Mouse (Mus musculus) right cerebral cortex, adult 18-20 months (tissue): Measurements from ENCODE around the gene Espl1.

Experiments used
- DNase-seq: peaks from one replicate; pipeline ENCODE4 v3.0.0; 2022; ENCODE audit warnings: mixed read lengths

Espl1 gene

DNA sequence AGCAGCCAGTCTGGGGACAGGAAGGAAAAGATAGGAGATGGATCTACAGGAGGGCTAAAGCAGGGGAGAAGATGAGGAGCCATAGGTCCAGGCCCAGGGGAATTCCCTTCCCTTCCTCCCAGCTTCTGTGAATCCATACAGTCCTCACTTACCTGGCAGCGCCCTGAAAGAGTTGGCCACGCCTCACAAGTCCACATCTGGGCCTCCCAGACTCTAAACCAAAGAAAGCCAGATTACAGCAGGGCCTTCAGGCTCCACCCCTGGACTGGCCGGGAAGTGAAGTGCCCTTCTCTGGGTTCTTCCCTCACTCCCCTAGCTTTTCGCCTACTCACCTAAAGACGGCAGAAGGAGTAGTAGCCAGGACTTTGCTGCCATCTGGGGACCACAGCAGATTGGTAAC lies 43.5 kb downstream of the Espl1 start:
- no peak for DNase-seq

- no peak for DNase-seq
Observed at GRCm38 (mm10) chr15:102341580-102341979, 45.5 kb downstream of the Espl1 start.

DNA sequence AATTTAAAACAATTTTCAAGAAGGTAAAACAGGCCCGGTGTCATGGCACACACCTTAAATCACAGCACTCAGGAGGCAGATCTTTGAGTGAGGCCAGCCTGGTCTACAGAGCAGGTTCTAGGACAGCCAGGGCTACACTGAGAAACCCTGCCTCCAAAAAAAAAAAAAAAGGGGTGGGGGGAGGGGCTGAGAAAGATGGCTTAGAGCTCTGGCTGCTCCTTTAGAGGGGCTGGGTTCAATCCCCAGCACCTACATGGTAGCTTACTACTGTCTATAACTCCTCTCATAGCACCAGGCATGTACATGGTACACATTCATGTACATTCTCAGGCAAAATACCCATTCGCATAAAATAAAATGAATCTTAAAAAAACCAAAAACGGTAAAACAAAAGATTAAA lies 48.4 kb downstream of the Espl1 start:
- DNase-seq = no peak

DNA sequence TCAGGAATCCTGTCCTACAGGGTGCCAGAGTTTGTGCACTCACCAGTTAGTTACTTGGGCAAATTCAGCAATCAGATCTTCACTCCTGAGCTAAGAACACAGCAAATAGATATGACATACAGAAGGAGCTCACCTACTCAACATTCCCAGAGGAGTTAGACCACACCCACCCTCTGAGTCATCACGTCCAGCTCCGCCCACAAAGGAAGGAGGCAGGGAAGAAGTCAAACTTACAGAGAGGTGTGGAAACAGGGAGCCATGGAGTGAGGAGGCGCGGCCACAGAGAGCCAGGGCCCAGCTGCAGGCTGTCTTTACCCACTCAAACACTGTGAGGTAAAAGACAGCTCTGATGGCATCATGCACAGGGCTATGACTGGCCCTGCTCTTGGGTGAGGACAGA lies 50.4 kb downstream of the Espl1 start:
- no peak for DNase-seq

GRCm38 (mm10) chr15:102350138-102350941 lies 54.3 kb downstream of the Espl1 start, which contains the start of gene Aaas:
Gene Aaas (minus strand): TSS chr15:102350771.
- DNase-seq = peak; percentile 94

DNA sequence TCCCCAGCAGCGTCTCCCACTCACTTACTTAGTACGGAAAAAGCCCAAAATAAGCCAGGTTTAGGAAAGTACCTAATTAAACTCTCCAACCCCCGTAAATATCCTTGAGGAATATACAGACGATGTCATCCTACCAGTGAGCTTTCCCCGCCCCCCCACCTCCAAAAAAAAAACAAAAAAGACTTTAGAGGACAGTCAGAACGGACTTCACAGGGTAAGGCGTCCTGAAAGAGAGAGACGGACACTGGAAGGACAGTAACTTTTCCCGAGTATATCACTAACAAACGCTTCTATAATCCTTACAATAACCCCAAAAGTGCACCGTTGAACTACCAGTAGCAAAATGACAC lies 54.9 kb downstream of the Espl1 start:
- no peak for DNase-seq

DNA sequence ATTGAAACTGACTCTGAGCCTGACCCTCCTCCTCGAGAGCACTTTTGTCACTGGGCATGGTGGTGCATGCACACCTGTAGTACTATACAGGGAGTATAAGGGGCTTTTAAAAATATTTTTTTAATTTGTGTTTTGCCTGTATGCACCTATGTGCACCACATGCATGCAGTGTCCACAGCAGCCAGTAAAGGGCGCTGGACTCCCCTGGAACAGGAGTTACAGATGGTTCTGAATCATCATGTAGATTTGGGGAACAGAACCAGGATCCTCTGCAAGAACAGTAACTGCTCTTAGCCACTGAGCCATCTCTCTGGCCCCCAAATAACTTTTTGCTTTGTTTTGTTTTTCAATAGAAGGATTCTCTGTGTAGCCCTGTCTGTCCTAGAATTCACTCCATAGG lies 56.1 kb downstream of the Espl1 start:
- DNase-seq = no peak

DNA sequence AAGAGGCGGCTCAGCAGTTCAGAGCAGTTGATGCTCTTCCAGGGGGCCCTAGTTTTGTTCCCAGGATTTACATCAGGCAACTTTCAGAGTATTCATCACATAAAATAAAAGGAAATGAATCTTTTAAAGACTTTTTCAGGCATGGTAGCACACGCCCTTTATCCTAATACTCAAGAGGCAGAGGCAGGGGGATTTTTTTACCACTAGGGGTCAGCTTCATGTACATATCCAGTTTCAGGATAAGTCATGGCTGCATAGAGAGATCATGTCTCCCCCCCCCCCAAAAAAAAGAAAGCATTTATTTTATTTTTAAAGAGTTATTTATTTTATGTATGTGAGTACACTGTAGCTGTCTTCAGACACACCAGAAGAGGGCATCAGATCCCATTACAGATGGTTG lies 57.9 kb downstream of the Espl1 start:
- DNase-seq = no peak

DNA sequence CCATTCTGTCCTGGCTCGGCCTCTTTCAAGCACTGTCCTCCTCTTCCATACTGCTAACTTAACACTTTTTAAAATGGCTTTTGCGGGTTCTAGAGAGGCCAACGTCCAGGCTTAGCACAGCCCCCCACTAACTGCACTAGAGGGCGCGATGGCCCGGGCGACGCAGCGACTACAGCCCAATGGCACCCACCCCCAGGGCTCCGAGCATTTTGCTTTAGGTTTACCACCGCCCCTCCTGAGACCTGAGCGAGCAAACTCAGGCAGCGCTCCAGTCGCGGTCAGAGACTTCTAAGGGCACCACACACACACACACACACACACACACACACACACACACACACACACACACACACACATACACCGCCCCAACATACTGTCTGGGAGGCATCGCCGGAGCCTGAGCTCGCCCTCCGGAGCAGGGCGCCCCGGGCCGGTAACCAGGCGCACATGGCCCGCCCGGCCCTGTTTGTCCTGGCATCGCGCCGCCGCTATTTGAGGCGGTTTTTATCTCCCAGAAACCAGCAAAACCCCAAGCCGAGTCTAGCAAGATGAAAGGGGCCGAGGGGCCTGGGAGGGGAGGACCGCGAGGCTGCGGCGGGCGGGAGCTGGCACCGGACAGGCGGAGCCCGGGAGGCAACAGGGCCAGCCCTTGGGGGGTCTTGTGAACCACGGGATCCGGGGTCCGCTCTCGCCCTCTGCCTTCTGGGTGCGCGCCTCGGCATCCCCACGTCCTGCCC lies 59.2 kb downstream of the Espl1 start:
- peak; percentile 26 for DNase-seq

DNA sequence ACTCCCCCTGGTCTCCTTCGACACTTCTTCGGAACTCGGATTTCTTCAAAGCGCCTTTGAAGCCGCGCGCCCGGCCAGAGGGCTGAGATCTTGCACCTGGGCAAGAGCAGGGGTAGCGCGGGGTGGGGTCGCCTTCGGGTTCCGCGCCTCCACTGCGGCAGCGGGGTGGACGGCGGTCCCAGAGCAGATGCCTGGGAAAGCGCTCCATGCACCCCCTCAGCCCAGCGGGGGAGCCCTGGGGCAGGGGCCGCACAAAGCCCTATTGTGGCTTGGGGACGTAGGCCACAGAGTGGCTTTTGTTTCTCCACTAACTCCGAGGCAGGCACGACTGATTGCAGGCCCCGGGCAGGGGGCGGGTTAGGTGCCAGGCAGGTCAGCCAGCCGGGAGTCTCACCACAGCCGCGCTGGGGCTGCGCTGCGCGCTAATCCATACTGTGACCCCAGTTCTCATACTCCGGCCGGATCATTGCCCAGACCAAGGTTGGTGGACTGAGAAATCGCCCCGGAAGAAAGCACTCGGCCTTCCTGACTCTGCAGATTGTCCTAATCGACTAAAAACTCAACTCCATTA lies 59.9 kb downstream of the Espl1 start:
- peak; percentile 48 for DNase-seq

- no peak for DNase-seq
Observed at GRCm38 (mm10) chr15:102356501-102357325, 60.6 kb downstream of the Espl1 start.

- DNase-seq = no peak
Observed at GRCm38 (mm10) chr15:102358126-102358525, 62.1 kb downstream of the Espl1 start.

DNA sequence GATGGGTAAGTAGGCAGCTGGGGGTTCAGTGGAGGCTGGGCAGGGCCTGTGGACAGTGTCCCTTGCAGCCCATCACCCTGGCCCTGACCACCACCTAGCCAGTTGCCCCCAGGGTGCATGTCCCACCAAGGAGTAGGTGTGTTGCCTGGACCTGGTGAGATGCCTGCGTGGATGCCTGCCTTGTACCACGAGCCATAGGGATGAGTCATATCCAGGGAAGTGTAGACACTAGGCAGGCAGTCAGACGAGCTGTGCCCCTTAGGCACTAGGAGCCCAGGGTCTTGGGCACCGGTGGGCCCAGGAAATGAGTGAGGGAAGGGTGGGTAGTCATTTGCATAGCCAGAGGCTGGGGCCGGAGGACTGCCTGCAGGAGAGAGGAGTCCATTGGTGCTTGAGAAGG lies 62.8 kb downstream of the Espl1 start:
- DNase-seq = no peak

GRCm38 (mm10) chr15:102362648-102363047 lies 66.6 kb downstream of the Espl1 start:
- no peak for DNase-seq

DNA sequence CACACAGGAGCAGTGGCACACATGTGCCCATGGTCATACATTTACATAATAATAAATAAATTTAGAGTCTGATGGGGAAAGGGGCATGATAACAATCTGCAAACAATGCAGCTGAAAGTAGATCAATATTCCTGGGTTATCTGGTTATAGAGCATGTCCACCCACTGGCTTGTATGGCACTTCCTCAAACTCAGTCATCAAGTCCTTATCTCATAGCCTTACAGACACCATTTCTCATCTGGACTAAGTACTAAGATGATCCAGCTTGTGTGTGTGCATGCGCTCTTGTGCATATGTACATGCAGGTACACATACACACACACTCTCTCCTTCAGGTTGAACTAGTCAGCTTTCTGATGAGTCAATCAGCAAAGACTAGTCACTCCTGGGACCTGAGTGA lies 68.6 kb downstream of the Espl1 start:
- no peak for DNase-seq

GRCm38 (mm10) chr15:102366238-102366637 lies 70.2 kb downstream of the Espl1 start:
- no peak for DNase-seq

GRCm38 (mm10) chr15:102366733-102367344 lies 70.8 kb downstream of the Espl1 start, which contains the start of gene Sp7:
Gene Sp7 (minus strand): TSS chr15:102367182.
- DNase-seq = no peak

- no peak for DNase-seq
Observed at GRCm38 (mm10) chr15:102369972-102370371, 73.9 kb downstream of the Espl1 start.

DNA sequence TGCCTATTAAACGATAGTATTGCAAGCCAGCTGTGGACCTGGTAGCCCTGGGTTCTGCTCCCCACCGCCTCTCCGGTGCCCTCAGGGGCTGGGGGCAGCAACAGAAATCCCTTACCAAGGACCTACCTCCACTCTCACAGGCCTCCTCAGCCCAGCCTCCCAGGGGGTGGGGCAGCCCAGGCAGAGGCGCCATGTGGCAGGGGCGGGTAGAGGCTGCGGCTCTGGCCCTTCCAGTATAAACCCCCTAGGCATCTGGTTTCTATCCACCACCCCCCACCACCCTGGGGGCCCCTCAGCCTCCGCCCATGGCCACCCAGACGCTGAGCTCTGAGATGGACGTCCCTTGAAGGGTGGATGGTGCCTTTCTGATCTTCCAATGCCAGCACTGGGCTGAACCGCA lies 74.7 kb downstream of the Espl1 start:
- no peak for DNase-seq
